Mouse (Mus musculus) stomach, postnatal 0 days (tissue): ENCODE measurements at regions not wholly inside any gene's neighbourhood (a gene's known extent, or its start where the extent isn't known, plus 50 kb on each side); places are given as distances from the start of the nearest gene placed in this dataset.

Experiments
- CTCF ChIP-seq: IDR thresholded peaks from 2 replicates; pipeline ENCODE4 v1.5.1; 2016; ENCODE audit warnings: antibody characterized with exemption, low read depth, mild to moderate bottlenecking, moderate library complexity
- EP300 ChIP-seq: optimal IDR thresholded peaks from 2 replicates; pipeline ENCODE3; 2016; ENCODE audit warnings: antibody characterized with exemption

GRCm38 (mm10) chr7:116853351-116853750 lies 349.2 kb downstream of the Nucb2 start:
- no peak for TF ChIP-seq CTCF
- TF ChIP-seq EP300, result no peak
